Mouse (Mus musculus) testis, adult 2 months (tissue): ENCODE results near the gene Gpr87.

Experiments
- CTCF ChIP-seq: fragments of 200-500 bp; IDR thresholded peaks from 2 replicates; pipeline ENCODE4 v1.5.1; 2012; ENCODE audit warnings: low read depth, mild to moderate bottlenecking, inconsistent platforms, low read length, moderate library complexity; ENCODE audit not compliant: control insufficient read depth, insufficient read depth, insufficient replicate concordance
- POLR2A ChIP-seq: fragments of 200-500 bp; IDR thresholded peaks from 2 replicates; pipeline ENCODE4 v1.6.1; 2012; ENCODE audit warnings: low read depth, mild to moderate bottlenecking, inconsistent platforms, low read length, moderate library complexity; ENCODE audit not compliant: control insufficient read depth

DNA sequence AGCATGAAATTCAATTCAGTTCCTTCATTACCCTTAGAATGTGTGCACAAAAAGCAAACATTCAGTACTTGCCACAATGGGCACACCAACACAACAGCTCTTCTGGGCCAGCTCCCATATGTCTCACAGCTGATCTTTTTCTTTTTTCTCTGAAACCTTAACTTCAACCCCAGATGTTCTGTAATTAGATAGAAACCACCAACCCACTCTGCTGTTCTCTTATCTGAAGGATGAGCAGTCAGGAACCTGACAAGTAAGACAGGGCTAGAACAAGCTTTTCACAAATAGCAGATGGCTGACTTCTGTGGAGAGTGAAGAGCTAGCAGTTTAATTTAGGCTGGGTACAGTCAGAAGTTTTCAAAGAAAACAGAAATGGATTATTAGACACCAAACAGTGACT, 45.3 kb downstream of the Gpr87 start:
- TF ChIP-seq POLR2A (no peak), CTCF (no peak)
